13 mouse cellular contexts compared by ENCODE assay signal in the genomic region with DNA sequence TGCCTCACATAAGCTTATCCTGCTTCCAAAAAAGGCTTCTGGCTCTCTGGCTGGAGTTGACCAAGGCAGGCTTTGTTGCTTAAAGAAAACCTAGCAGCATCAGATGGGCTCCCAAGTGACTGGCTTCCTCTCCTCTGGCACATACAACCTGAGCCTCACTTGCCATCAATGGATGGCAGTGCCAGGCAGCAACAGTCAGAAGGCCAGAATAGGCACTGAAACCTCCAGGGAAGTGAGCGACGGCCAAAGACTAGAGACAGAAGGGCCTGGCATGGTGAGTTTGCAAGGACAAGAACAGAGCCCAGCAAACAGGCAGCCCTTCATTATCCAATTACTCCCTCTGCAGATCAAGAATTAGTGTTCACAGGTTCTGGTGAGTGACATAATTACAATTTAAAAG.
DNase-seq lines count a peak whose midpoint lies in the region; ATAC-seq lines count a peak whose summit lies in the region.
"Had no signal": no experiment of that assay in that cellular context is flagged by ENCODE, and none has a peak within 500 bp of the region (broad histone marks: within the 10 kb centered on the region; RNA-seq: fewer than 3 reads in every experiment).

No protein-coding gene starts in this region.

- peak; percentile 24 for DNase-seq in adrenal gland, postnatal 10 days
- DNase-seq in adrenal gland, adult 2 months = no peak
- peak; percentile 87 for DNase-seq in heart, adult 11 months
- no peak for DNase-seq in heart, postnatal 4 days
- DNase-seq in cerebellum, adult 11-12 months = peak; percentile 72
- DNase-seq in cerebellum, postnatal 10 days = peak; percentile 75 to 80
- DNase-seq in Muller cell, postnatal 12 days (ENCODE audit: inconsistent ontology term) = no peak
- DNase-seq: gastrocnemius, adult 2 months; kidney, adult 2 months; kidney, postnatal 10 days; lung, postnatal 4 days; thymus, postnatal 25 days had no signal

- ATAC-seq in granulocyte monocyte progenitor cell, adult 5-6 weeks (replicated peaks; ENCODE audit: poor library complexity, severe bottlenecking) = no peak

Comparison
In these comparisons a context has a peak if more than half of its experiments do, and no peak if none do; other contexts are left out.
1. DNase-seq: peak in adrenal gland, postnatal 10 days (single experiment), heart, adult 11 months (single experiment), cerebellum, adult 11-12 months (single experiment) and cerebellum, postnatal 10 days (2 of 2); none in adrenal gland, adult 2 months (single experiment), heart, postnatal 4 days (single experiment) and Muller cell, postnatal 12 days (single experiment).